Mouse (Mus musculus) liver, postnatal 0 days (tissue): Measurements from ENCODE around the gene Zbtb37.

Experiments used
- CTCF ChIP-seq: sonication (generic); IDR thresholded peaks from 2 replicates; pipeline ENCODE4 v1.5.1; 2016; ENCODE audit warnings: antibody characterized with exemption, low read depth
- EP300 ChIP-seq: IDR thresholded peaks from 2 replicates; pipeline ENCODE4 v1.6.1; 2016; ENCODE audit warnings: antibody characterized with exemption, low read depth, mild to moderate bottlenecking

- no peak for TF ChIP-seq CTCF
- TF ChIP-seq EP300: no peak
Measured at GRCm38 (mm10) chr1:161040426-161040770, 5.7 kb upstream of the Zbtb37 start.
